Mouse (Mus musculus): Measurements from ENCODE around the gene Olfr1039.
"Not testable (repeated sequence)": the region's sequence is repeated elsewhere in the genome, so short reads cannot be mapped to it uniquely, and the experiment has no call there.

The Olfr1039 gene

DNA sequence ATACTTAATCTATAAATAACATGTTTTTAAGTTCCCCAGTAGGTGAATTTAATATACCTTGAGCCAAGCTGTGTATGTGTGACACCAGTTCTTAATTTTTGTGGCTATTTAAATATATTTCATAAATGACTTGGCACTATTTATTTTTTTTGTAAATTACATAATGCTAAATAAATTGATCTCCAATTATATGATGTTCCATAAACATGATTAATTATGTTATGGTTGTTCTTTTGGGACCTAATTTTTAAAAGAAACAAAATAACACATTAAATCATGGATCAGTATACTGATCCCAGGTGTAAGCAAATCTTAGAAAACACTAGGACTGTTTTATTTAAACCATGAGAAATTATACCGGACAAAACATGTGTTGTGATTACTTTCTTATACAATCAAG lies at the start of gene Olfr1039:
Gene Olfr1039, minus strand, starts transcription at position 101 of the 400 bp plus-strand sequence.
- DNase-seq (ENCODE audit: extremely low read depth, low read depth, low spot score) = no peak

DNA sequence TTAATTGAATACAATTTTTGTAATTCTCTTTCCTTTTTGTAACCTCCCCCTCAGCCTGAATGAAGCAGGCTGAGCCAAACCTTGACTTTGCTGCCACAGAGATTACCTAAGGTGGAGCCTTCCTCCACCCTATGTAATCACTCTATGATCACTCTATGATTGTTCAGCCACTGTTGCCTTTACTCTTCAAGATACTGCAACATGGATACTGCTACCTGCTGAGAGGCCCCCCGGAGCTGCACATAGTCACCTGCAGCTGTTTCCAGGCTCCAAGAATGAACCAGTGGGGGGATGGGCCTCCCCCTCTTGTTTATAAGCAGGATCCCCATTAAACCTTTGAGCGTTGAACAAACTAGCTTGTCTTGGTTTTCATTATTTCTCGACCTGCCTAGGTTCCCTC lies 44.2 kb upstream of the Olfr1039 start:
- DNase-seq (ENCODE audit: extremely low read depth, low read depth, low spot score) = no peak

DNA sequence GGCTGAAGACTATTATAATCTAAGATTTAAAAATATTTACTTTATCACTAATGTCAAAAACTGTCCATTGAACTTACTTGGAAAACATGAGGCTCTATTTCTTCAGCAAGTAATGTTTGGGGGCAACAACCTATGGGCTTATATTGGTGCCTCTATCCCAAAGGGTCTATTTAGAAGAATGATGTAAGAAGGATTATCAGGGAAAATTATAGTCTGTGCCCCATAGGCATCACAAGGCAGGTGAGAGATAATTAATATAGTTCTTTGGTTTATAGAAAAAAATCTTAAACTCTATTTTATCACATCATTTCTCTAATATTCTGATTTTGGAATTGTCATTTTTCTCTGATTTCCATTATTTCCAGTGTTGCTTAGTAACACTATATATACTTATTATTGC lies 42.0 kb upstream of the Olfr1039 start, which contains the start of gene Olfr1044:
Gene Olfr1044, minus strand, starts transcription at position 101 of the 400 bp plus-strand sequence.
- no peak for DNase-seq (ENCODE audit: extremely low read depth, low read depth, low spot score)

DNA sequence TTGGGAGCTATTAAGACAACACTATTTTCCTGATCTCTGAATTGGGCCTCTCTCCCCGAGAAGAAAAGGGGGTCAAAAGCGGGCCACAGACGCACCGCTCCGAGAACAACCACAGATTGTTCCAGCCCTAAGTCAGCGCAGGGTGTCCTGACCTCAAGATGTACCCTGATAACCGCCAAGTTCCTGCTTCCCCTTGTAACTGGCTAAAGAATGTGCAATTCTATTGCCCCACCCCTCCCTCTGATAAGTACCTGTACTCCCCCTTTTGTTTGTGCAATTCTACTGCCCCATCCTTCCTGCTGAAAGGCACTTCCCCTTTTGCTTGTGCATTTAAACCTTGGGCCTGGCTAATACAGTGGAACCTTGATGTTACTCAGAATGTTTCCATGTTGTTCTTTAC lies 39.7 kb upstream of the Olfr1039 start:
- not testable (repeated sequence) for DNase-seq (ENCODE audit: extremely low read depth, low read depth, low spot score)

DNA sequence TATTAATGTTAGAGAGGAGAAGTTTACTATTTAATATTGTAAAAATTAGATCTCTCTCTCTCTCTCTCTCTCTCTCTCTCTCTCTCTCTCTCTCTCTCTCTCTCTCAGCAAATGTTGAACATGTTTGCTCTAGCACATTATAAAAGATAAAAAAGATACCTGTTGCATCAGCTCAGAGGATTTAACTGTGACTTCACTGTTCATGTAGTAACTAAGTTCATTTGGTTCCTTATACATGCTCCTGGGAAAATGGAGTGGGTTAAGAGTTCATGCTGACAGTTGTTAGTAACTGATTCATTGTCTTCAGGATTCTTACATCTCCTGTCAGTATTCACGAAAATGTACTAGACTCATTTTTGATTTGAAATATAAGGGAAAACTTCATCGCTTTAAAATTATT lies 31.7 kb upstream of the Olfr1039 start, which contains the start of gene Olfr1043:
Gene Olfr1043, minus strand, starts transcription at position 101 of the 400 bp plus-strand sequence.
- DNase-seq (ENCODE audit: extremely low read depth, low read depth, low spot score) = no peak

DNA sequence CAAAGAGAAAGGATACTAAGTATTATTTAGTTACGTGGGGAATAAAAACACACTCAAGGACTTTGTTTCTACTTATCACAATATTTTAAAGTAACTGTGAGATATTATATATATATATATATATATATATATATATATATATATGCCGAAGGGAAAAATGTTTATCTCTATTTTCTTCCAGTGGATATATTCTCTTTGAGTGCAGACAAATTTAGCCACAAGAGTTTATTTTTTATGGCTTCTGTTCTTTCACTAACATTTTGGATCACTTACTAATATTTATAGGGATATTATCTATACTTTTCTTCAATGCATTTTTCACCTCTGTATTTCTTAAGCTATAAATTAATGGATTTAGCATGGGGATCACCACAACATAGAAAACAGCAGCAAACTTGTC lies 26.0 kb upstream of the Olfr1039 start, which contains the start of gene Olfr1042:
Gene Olfr1042, minus strand, starts transcription at position 101 of the 400 bp plus-strand sequence.
- no peak for DNase-seq (ENCODE audit: extremely low read depth, low read depth, low spot score)

DNA sequence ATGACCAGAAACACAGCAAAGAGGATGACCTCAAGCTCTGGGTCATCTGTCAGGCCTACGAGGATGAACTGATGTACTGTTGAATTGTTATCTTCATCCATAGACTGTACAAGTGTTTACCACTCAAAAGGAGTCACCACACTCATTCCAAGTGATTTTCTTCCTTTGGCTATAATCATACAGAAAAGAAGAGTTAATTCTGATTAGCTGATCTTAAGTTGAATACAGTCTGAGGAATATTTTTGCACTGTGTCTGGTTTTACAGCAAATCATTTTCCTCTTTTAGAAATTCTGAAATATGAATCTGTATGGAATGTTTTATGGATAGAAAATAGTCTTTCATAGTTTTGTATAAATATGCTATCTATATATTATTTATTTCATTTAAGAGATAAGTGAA lies 10.9 kb upstream of the Olfr1039 start, which contains the start of gene Olfr1040:
Gene Olfr1040, minus strand, starts transcription at position 101 of the 400 bp plus-strand sequence.
- no peak for DNase-seq (ENCODE audit: extremely low read depth, low read depth, low spot score)

DNA sequence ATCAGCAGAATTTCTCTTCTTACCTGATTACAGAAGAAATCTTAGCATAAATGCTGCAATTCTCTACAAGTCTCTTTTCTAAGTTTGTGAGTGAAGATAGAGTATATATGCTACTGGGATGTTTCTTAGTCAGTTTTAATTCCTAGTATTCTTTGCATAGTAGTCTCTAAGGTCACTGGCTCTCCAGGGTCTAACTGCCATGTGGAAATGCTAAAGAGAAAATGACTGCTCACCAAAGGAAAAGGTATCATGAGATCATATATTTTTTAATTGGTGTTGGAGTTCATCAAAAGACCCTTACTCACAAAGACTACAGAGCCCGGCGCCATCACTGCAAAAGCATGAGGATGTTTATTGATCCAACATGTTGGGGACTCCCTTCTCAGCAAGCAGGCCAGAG lies 48.4 kb downstream of the Olfr1039 start, which contains the start of gene Olfr1037:
Gene Olfr1037, minus strand, starts transcription at position 101 of the 400 bp plus-strand sequence.
- DNase-seq (ENCODE audit: extremely low read depth, low read depth, low spot score) = no peak

DNA sequence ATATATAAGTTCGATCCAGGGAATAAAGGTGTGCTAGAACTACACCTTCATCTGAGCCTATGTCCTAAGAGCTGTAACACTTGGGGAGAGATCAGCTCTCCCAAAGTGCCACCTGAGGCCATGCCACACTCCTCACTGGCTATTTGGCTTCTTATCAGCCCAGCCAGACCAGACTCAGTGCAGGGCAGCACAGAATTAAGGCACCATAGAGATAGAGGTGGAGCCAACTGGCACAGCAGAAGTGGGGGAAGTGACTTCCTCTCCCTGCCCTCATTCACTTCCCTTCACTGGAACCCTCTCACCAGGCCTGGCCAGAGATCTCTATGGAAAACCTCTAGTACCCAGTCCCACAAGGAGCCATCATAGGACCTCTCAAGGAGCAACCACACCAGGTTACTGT lies 55.2 kb downstream of the Olfr1039 start:
- not testable (repeated sequence) for DNase-seq (ENCODE audit: extremely low read depth, low read depth, low spot score)
